Mouse (Mus musculus): ENCODE data around the gene Taok1.

- TF ChIP-seq CTCF (IDR thresholded peaks at IDR 0.05; ENCODE audit: low read depth) (no peak), EP300 (optimal IDR thresholded peaks at IDR 0.05) (no peak)
Observed at GRCm38 (mm10) chr11:77519043-77519442, 88.6 kb downstream of the Taok1 start, which contains the start of gene Gm10392.

Measured in stomach, postnatal 0 days (tissue).